Mouse (Mus musculus) midbrain, embryonic 11.5 days (tissue): ENCODE data around the gene Polr2b. TPM values are rescaled to one million over a fixed set of nuclear protein-coding genes. Genes with fewer than 3 reads are reported as not detected.

Experiments used
- ATAC-seq: fragments of 200-750 bp; cut with Nextera tagmentation; 2 replicates; pipeline ENCODE4 v1.8.0; 2017; ENCODE audit warnings: moderate TSS enrichment, moderate library complexity; ENCODE audit not compliant: low FRiP score
- DNase-seq: peaks from one replicate; pipeline ENCODE4 v3.0.0; 2015; ENCODE audit warnings: low spot score; ENCODE audit errors: missing footprints
- H3K27ac ChIP-seq: fragments of 300-500 bp; sonication (generic); 2 replicates; pipeline ENCODE4 v1.5.1; 2014; ENCODE audit warnings: low read depth, low read length
- H3K27me3 ChIP-seq: fragments of 300-500 bp; sonication (generic); 2 replicates; pipeline ENCODE4 v1.6.1; 2014; ENCODE audit warnings: mild to moderate bottlenecking, low read length, moderate library complexity, mixed read lengths; ENCODE audit not compliant: control insufficient read depth, insufficient read depth
- H3K36me3 ChIP-seq: fragments of 300-500 bp; sonication (generic); 2 replicates; pipeline ENCODE4 v1.6.1; 2014; ENCODE audit warnings: mild to moderate bottlenecking, low read length, moderate library complexity, mixed read lengths; ENCODE audit not compliant: control insufficient read depth, insufficient read depth
- H3K4me1 ChIP-seq: fragments of 300-500 bp; sonication (generic); 2 replicates; pipeline ENCODE4 v1.6.1; 2014; ENCODE audit warnings: low read length; ENCODE audit not compliant: control insufficient read depth, insufficient read depth
- H3K4me2 ChIP-seq: fragments of 300-500 bp; sonication (generic); 2 replicates; pipeline ENCODE4 v1.6.1; 2014; ENCODE audit warnings: mild to moderate bottlenecking, moderate library complexity
- H3K4me3 ChIP-seq: fragments of 300-500 bp; sonication (generic); 2 replicates; pipeline ENCODE4 v1.5.1; 2014; ENCODE audit warnings: low read depth, low read length
- H3K9ac ChIP-seq: fragments of 300-500 bp; sonication (generic); 2 replicates; pipeline ENCODE4 v1.6.1; 2014; ENCODE audit warnings: low read length
- H3K9me3 ChIP-seq: fragments of 300-500 bp; sonication (generic); 2 replicates; pipeline ENCODE4 v1.6.1; 2016; ENCODE audit warnings: low read length; ENCODE audit not compliant: control insufficient read depth
- WGBS: fragments of 180-500 bp; shearing (Covaris S2); extraction: QIAGEN DNeasy Blood & Tissue Kit; methylation state at CpG from one replicate; pipeline ENCODE4 v1.1.7; 2014; 5-methylcytosine and 5-hydroxymethylcytosine counted together
- polyA plus RNA-seq: library from polyadenylated mRNA; unstranded; fragments of >200 nt; fragmentation: Nextera tagmentation; extraction: Ambion mirVana; gene quantifications from 2 replicates; pipeline ENCODE4 v1.2.1, GENCODE M21; 2014

Gene Polr2b
- polyA plus RNA-seq, 1 experiment from 2014 or later: 113 TPM

DNA sequence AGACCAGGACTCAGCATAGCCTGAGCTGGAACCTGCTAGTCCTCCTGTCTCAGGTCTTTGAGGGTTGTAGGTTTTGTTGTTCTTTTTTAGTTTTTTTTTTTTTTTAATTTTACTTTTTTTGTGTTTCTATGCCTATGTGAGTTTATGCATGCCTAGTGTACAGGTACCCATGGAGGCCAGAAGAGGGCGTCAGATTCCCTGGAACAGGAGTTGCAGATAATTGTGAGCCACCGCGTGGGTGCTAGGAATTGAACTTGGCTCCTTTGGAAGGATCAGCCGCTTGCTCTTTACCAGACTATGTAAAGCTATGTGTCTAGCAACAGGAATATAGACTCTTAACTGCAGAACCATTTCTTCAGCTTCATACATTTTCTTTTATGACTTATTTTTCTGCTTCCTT is 4.3 kb downstream of the Polr2b start:
- H3K36me3 ChIP-seq: peaks cover 11% of the 10 kb centered on the region; the same call in 1 of the 2 replicates
- no peak overlapping the region for H3K9ac ChIP-seq

DNA sequence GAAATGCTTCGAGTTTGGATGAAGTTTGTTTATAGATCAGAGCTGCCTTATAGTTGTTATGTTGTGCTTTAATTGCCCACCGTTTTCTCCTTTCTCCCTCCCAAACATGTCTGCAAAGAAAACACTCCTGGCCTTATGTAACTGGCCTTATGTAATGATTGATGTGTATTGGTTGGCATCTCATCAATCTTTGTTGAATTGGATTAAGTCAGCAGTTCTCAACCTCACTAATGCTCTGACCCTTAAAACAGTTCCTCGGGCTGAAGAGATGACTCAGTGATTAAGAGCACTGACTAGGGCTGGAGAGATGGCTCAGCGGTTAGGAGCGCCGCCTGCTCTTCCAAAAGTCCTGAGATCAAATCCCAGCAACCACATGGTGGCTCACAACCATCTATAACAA is 5.0 kb downstream of the Polr2b start:
- peaks cover 9% of the 10 kb centered on the region; the same call in 1 of the 2 replicates for H3K4me1 ChIP-seq
- no peaks in the 10 kb centered on the region for H3K27me3 ChIP-seq
- H3K27ac ChIP-seq: no peak overlapping the region
- H3K9me3 ChIP-seq: no peaks in the 10 kb centered on the region
- DNase-seq (no peak), ATAC-seq (no peak)
- H3K4me3 ChIP-seq: no peak overlapping the region
- WGBS: 94% methylated on average over 6 of the region's 6 CpGs
- H3K4me2 ChIP-seq: no peak overlapping the region
- H3K36me3 ChIP-seq: peaks cover 11% of the 10 kb centered on the region; the same call in 1 of the 2 replicates
- H3K9ac ChIP-seq: no peak overlapping the region

More for the DNA sequence above, 4.3 kb downstream of the Polr2b start:
- H3K4me1 ChIP-seq: peaks cover 9% of the 10 kb centered on the region; the same call in 1 of the 2 replicates
- no peak overlapping the region for H3K4me3 ChIP-seq
- H3K27me3 ChIP-seq: no peaks in the 10 kb centered on the region
- no peak overlapping the region for H3K27ac ChIP-seq
- no peak for ATAC-seq
- H3K9me3 ChIP-seq: no peaks in the 10 kb centered on the region
- DNase-seq: no peak
- 95% methylated on average over 4 of the region's 4 CpGs for WGBS
- H3K4me2 ChIP-seq: no peak overlapping the region

DNA sequence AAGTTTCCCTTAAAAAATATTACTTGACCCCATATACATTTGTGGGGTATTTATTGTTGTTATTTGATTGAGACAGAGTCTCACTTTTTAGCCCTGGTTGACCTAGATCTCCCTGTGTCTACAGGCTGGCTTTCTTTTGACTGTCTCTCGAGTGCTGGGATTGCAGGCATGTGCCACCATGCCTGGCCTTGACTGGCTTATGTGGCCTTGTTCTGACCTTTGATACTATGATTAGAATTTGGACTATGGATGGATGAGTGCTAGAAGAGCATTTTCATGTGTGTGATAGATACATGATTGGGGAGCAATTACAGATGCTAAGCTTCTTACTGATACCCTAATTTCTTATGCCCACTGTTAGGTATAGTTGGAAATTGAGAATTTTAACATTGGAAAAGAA is 15.0 kb downstream of the Polr2b start:
- ATAC-seq (no peak), DNase-seq (no peak)
- peaks cover 40% of the 10 kb centered on the region for H3K36me3 ChIP-seq

DNA sequence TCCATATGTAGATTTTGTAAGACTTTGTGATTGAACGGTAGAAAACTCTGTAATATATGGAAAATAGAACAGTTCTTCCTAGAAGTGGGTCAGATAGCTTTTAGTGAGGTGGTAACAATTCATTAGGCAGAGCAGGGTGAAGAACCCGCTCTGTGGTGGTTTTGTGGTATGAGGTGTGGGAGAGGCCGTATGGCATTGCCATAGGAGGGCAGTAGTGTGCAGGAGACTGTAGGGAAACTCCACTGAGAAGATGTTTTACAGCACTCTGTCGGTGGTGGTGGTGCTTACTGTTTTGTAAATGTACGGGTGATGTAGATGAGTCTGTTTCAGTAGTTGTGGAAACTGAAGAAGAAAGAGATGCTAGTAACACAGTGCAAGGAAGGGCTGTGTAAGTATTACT is 20.2 kb downstream of the Polr2b start:
- Histone ChIP-seq H3K4me3 (no peak overlapping the region), H3K27me3 (no peaks in the 10 kb centered on the region), H3K9me3 (no peaks in the 10 kb centered on the region), H3K27ac (no peak overlapping the region), H3K4me1 (no peaks in the 10 kb centered on the region), H3K4me2 (no peak overlapping the region), H3K9ac (no peak overlapping the region), H3K36me3 (peaks cover 25% of the 10 kb centered on the region)
- WGBS: 78% methylated on average over 5 of the region's 5 CpGs
- DNase-seq (no peak), ATAC-seq (no peak)

More for the DNA sequence above, 15.0 kb downstream of the Polr2b start:
- Histone ChIP-seq H3K4me2 (no peak overlapping the region), H3K4me1 (no peaks in the 10 kb centered on the region), H3K4me3 (no peak overlapping the region), H3K9ac (no peak overlapping the region), H3K27me3 (no peaks in the 10 kb centered on the region), H3K27ac (no peak overlapping the region), H3K9me3 (no peaks in the 10 kb centered on the region)
- WGBS: 87% methylated on average over 1 of the region's 1 CpGs

DNA sequence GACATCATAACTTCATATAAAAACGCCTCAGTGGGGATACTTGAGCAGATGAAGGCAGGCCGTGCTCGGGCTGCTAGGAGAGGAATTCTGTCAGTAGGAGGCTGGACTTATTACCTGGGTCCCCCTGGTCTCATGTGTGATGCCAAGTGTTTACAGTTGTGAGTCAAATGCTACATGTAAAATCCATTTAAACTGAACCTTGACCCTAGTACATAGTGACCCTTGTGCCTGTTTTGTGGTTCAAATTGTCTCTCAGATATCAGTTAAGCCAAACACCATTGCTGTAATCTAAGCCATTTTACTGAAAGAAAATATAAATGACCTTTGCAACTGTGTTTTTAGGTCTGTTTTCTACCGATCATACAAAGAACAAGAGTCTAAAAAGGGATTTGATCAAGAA is 30.1 kb downstream of the Polr2b start:
- no peak overlapping the region for H3K9ac ChIP-seq
- H3K9me3 ChIP-seq: no peaks in the 10 kb centered on the region
- H3K4me3 ChIP-seq: no peak overlapping the region
- H3K36me3 ChIP-seq: peaks cover 28% of the 10 kb centered on the region
- WGBS: 93% methylated on average over 4 of the region's 4 CpGs
- H3K4me1 ChIP-seq: no peaks in the 10 kb centered on the region
- no peak overlapping the region for H3K4me2 ChIP-seq
- no peak overlapping the region for H3K27ac ChIP-seq
- DNase-seq (no peak), ATAC-seq (no peak)
- H3K27me3 ChIP-seq: no peaks in the 10 kb centered on the region

DNA sequence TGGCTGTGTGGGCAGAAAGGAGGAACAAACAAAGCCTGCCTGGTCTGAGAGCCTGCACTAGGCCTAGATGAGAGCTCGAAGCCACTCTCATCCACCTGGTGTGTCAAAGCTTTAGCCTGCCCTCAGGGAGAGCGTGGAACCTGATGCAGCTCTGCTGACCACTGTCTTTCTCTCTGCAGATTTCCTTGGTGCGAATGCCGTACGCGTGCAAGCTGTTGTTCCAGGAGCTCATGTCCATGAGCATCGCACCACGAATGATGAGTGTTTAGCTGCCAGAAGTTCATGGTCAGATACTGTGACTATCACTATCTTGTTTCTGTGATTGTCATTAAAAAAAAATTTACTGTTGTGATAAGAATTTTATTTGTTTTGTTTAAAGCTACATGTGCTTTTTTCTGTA is 39.0 kb downstream of the Polr2b start:
- 94% methylated on average over 8 of the region's 8 CpGs for WGBS
- H3K27ac ChIP-seq: no peak overlapping the region
- no peak overlapping the region for H3K4me2 ChIP-seq
- H3K9ac ChIP-seq: no peak overlapping the region
- H3K9me3 ChIP-seq: no peaks in the 10 kb centered on the region
- ATAC-seq (no peak), DNase-seq (no peak)
- no peak overlapping the region for H3K4me3 ChIP-seq
- H3K27me3 ChIP-seq: no peaks in the 10 kb centered on the region
- H3K36me3 ChIP-seq: peaks cover 25% of the 10 kb centered on the region
- H3K4me1 ChIP-seq: no peaks in the 10 kb centered on the region

DNA sequence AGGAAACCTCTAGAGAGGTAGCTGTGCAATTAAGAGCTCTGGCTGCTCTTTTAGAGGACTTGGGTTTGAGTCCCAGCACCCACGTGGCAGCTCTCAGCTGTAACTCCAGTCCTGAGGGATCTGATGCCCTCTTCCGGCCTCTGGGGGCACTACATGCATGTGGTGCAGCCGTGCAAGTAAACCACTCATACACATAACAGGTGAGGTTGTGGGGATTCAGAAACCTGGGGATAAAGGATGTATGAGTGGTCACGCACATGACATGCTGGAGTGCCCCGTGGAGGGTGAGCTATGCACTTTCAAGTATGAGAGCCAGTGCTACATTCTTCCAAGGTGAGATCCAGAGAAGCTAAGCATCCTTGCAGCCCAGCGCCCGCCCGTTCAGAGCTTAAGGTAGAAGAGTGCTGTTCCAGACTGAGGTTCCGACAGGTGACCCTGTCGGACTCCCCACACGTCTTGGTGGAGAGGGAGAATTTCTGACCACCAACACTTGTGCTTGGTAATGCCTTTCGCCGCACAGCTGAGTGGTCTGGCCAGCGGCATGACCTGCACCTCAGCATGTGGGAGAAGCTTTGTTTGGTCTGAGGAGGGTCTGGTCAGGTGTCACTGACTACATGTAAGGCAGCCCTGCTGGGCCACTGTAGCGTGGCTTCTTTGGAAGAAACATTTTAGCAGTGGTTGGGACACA is 40.2 kb downstream of the Polr2b start:
- no peaks in the 10 kb centered on the region for H3K9me3 ChIP-seq
- H3K4me1 ChIP-seq: no peaks in the 10 kb centered on the region
- ATAC-seq (no peak), DNase-seq (no peak)
- H3K27ac ChIP-seq: no peak overlapping the region
- 92% methylated on average over 15 of the region's 15 CpGs for WGBS
- no peak overlapping the region for H3K9ac ChIP-seq
- no peaks in the 10 kb centered on the region for H3K27me3 ChIP-seq
- H3K36me3 ChIP-seq: peaks cover 23% of the 10 kb centered on the region
- no peak overlapping the region for H3K4me2 ChIP-seq
- no peak overlapping the region for H3K4me3 ChIP-seq

DNA sequence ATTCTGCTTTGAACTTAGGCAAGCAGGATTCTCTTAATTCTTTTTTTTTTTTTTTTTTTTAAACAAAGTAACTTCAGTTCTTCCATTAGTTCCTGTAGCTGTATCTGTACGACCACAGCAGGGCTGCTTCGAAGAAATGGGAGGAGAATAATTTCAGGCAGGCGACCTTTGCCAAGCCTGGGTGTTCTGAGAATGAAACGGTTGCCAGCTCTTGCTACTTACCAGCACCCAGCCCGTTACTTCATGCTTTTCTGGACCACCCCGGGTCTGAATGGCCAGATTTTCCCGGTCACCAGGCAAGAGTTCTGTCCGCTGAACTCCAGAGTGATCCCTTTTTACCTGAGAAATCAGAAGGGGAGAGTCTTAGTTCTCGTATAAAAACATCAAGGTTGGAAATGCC is 41.7 kb downstream of the Polr2b start:
- Histone ChIP-seq H3K9me3 (no peaks in the 10 kb centered on the region), H3K27ac (no peak overlapping the region), H3K4me2 (no peak overlapping the region), H3K4me3 (no peak overlapping the region), H3K36me3 (peaks cover 16% of the 10 kb centered on the region), H3K4me1 (no peaks in the 10 kb centered on the region), H3K27me3 (no peaks in the 10 kb centered on the region), H3K9ac (no peak overlapping the region)
- WGBS: 80% methylated on average over 9 of the region's 9 CpGs
- no peak for ATAC-seq
- no peak for DNase-seq

DNA sequence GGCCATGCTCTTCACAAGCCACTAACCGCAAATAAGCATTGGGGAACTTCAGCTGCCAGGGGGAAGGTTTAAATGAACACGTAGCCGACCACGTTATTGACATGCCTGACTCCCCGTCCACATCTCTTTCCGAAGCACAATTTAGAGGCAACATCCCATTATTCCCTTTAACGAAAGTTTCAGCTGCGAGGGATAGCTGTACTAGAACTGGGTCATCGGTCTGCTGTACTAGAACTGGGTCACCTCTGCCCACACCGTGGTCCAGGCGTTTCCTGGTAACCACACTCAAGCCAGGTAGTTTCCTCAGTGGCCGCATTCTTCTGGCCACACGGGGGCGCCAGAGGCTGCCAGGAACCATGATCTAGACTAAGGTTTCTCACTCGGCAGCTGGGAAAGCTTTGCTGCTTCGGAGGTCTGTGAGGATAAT is 44.4 kb downstream of the Polr2b start:
- H3K27me3 ChIP-seq: no peaks in the 10 kb centered on the region
- peak; percentile 68 for ATAC-seq
- WGBS: 7% methylated on average over 16 of the region's 16 CpGs
- H3K9ac ChIP-seq: no peak overlapping the region
- no peaks in the 10 kb centered on the region for H3K36me3 ChIP-seq
- no peaks in the 10 kb centered on the region for H3K9me3 ChIP-seq
- peak overlapping the region; percentile 25; the same call in 1 of the 2 replicates for H3K4me2 ChIP-seq
- peak; percentile 99 for DNase-seq
- no peak overlapping the region for H3K27ac ChIP-seq
- peaks cover 9% of the 10 kb centered on the region; the same call in 1 of the 2 replicates for H3K4me1 ChIP-seq
- H3K4me3 ChIP-seq: no peak overlapping the region
